22 mouse cellular contexts compared by ENCODE assay signal in the genomic region with DNA sequence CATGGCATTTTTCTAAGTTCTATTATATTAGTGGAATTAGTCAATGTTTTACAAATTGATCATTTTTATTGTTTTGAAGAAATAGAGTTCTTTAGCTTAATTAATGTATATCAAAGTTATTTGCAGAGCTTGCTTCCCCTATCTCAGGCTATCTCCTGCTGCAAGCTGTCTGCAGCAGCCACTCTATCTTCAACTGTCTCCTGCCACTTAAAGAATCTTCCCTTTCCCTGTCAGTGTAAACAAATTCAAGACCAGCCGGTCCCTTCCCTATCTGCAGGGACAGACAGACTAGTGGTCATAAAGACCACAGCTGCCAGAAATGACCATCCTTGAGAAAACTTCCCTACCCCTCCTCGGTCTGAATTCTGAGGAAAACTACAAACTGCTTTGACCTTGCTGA. TPM values are rescaled to one million over a fixed set of nuclear protein-coding genes. Genes with fewer than 3 reads are reported as not detected.
"Had no signal": no experiment of that assay in that cellular context is flagged by ENCODE, and none has a peak within 500 bp of the region (broad histone marks: within the 10 kb centered on the region; RNA-seq: fewer than 3 reads in every experiment).

No protein-coding gene starts in this region.

- ATAC-seq: liver, postnatal 0 days; midbrain, embryonic 13.5 days; midbrain, embryonic 15.5 days had no signal

- H3K27ac ChIP-seq: macrophage; midbrain, embryonic 13.5 days; midbrain, embryonic 15.5 days; neural tube, embryonic 12.5 days had no signal

- H3K9me3 ChIP-seq: megakaryocyte, embryonic 14.5 days; midbrain, embryonic 13.5 days; midbrain, embryonic 15.5 days; neural tube, embryonic 12.5 days had no signal

- H3K36me3 ChIP-seq: midbrain, embryonic 13.5 days; midbrain, embryonic 15.5 days; neural tube, embryonic 12.5 days had no signal

- H3K9ac ChIP-seq: liver, postnatal 0 days; midbrain, embryonic 13.5 days; midbrain, embryonic 15.5 days; neural tube, embryonic 12.5 days had no signal

- H3K27me3 ChIP-seq: midbrain, embryonic 13.5 days; midbrain, embryonic 15.5 days; neural tube, embryonic 12.5 days had no signal

- H3K4me2 ChIP-seq: midbrain, embryonic 11.5 days; midbrain, embryonic 13.5 days; midbrain, embryonic 15.5 days; neural tube, embryonic 12.5 days had no signal

- H3K4me3 ChIP-seq: megakaryocyte, embryonic 14.5 days; midbrain, embryonic 13.5 days; midbrain, embryonic 15.5 days; neural tube, embryonic 12.5 days had no signal

- DNase-seq: liver, postnatal 0 days; lung, adult 2 months; lung, postnatal 10 days; lung, postnatal 36 days; right cerebral cortex, postnatal 14 days; thymus, adult 18-20 months; thymus, postnatal 14 days; thymus, postnatal 36 days had no signal

RNA-seq across cellular contexts. Expression of a gene that starts 44.9 kb away (rescaled TPM):
- total RNA-seq: megakaryocyte progenitor cell, adult 5-6 weeks; midbrain, postnatal 0 days; monocyte, adult 5-6 weeks; neutrophil, adult 5-6 weeks had no signal
- polyA plus RNA-seq: liver, postnatal 0 days; lung, adult 2 months; lung, embryonic 16.5 days; macrophage; midbrain, embryonic 15.5 days; spleen, adult 2 months; stomach, embryonic 14.5 days; stomach, embryonic 16.5 days had no signal
